Mouse (Mus musculus) retina, postnatal 7 days (tissue): ENCODE results near the gene Adam3.

Source experiments
- DNase-seq: peaks from one replicate; pipeline ENCODE4 v3.0.0-alpha.2; 2012; ENCODE audit warnings: low read depth, low spot score

Gene Adam3

DNA sequence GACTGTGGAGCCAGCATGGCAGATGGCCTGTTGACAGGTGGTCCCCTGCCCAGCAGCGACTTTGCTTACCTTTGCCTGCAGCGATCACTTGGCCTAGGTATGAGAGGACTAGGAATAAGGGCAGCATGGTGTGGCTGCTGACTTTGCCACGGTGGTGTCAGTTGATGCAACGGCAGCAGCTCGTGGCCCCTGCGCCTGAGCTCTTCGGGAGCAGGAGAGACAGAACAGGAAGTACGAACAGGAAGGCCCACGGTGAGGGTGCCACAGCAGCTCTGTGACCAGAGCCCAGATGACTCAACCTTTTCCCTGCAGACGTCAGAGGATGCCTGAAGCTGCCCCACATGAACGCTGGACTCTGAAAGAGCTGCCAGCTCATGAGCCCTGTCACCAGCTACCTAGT, at the start of gene Adam3:
Adam3 (minus strand) TSS at position 223 of the 400 bp plus-strand sequence.
- no peak for DNase-seq

- no peak for DNase-seq
Observed at GRCm38 (mm10) chr8:24724886-24725626, 596 bp downstream of the Adam3 start.
